Comparison of ENCODE assay signal across 8 mouse cellular contexts in genomic region chr8:86389690-86390671, GRCm38 (mm10).
DNase-seq lines count a peak whose midpoint lies in the region; ATAC-seq and TF ChIP-seq lines count a peak whose summit lies in the region.

No protein-coding gene starts in this region.

- H3K4me2 ChIP-seq in liver, postnatal 0 days (ENCODE audit: low read depth, low read length): no peak overlapping the region

- TF ChIP-seq CTCF in liver, postnatal 0 days (IDR thresholded peaks at IDR 0.05; ENCODE audit: low read depth): no peak

- no peaks in the 10 kb centered on the region for H3K9me3 ChIP-seq in liver, postnatal 0 days (ENCODE audit: low read length)

- no peak for TF ChIP-seq EP300 in liver, postnatal 0 days (IDR thresholded peaks at IDR 0.05; ENCODE audit: low read depth)

- no peaks in the 10 kb centered on the region for H3K36me3 ChIP-seq in liver, postnatal 0 days (replicated peaks; ENCODE audit: insufficient read depth, low read length)

- ATAC-seq in cerebellum, adult (ENCODE audit: insufficient number of reproducible peaks, low FRiP score, low TSS enrichment): peak; percentile 31; the same call in 1 of the 2 replicates
- ATAC-seq in liver, postnatal 0 days: no peak

- no peaks in the 10 kb centered on the region for H3K27me3 ChIP-seq in liver, postnatal 0 days (ENCODE audit: insufficient read depth, low read length)

- H3K4me3 ChIP-seq in liver, postnatal 0 days (ENCODE audit: low read depth, low read length): no peak overlapping the region

- 40% methylated on average over 3 of the region's 3 CpGs for WGBS in liver, postnatal 0 days (ENCODE audit: insufficient replicate concordance)

- H3K4me1 ChIP-seq in liver, postnatal 0 days (ENCODE audit: insufficient read depth): no peaks in the 10 kb centered on the region

- DNase-seq in cerebellum, adult 11-12 months: no peak
- DNase-seq in adrenal gland, postnatal 36 days: peak; percentile 48 to 57
- peak; percentile 84 to 93 for DNase-seq in frontal cortex, adult 2 months (ENCODE audit: extremely low spot score in 1 of 2, low spot score in 1 of 2)
- DNase-seq in left cerebral cortex, adult 8-10 months (ENCODE audit: low spot score in 2 of 2): peak; percentile 41 to 90
- peak; percentile 67 for DNase-seq in retina, embryonic 14.5 days (ENCODE audit: low spot score)
- DNase-seq in liver, postnatal 0 days: no peak
- no peak for DNase-seq in thymus, postnatal 25 days

- no peak overlapping the region for H3K9ac ChIP-seq in liver, postnatal 0 days (replicated peaks)

- H3K27ac ChIP-seq in liver, postnatal 0 days (ENCODE audit: low read depth): no peak overlapping the region

Comparison
In these comparisons a context has a peak if more than half of its experiments do, and no peak if none do; other contexts are left out.
1. DNase-seq: peak in adrenal gland, postnatal 36 days (2 of 2), frontal cortex, adult 2 months (2 of 2), left cerebral cortex, adult 8-10 months (2 of 2) and retina, embryonic 14.5 days (single experiment); none in cerebellum, adult 11-12 months (single experiment), liver, postnatal 0 days (single experiment) and thymus, postnatal 25 days (single experiment).